Comparison of ENCODE assay signal across 8 mouse cellular contexts in genomic region chr4:97757207-97757977, GRCm38 (mm10). TPM values are rescaled to one million over a fixed set of nuclear protein-coding genes. Genes with fewer than 3 reads are reported as not detected.
A peak's percentile ranks its signal among the peaks of the same experiment; 100 is the strongest.
DNase-seq lines count a peak whose midpoint lies in the region; ATAC-seq and TF ChIP-seq lines count a peak whose summit lies in the region.

No protein-coding gene starts in this region.

- ATAC-seq in forebrain, postnatal 0 days, result peak; percentile 76
- ATAC-seq in lung, embryonic 14.5 days (ENCODE audit: insufficient read depth), result peak; percentile 89
- peak; percentile 22; the same call in 1 of the 2 replicates for ATAC-seq in neutrophil, adult 5-6 weeks (ENCODE audit: extremely low read depth, insufficient number of reproducible peaks, low FRiP score, poor library complexity, severe bottlenecking)

- H3K9ac ChIP-seq in forebrain, postnatal 0 days, result peak overlapping the region; percentile 79
- peak overlapping the region; percentile 71 for H3K9ac ChIP-seq in lung, embryonic 14.5 days

- DNase-seq in NIH3T3 (ENCODE audit: low read depth), result peak; percentile 68
- peak; percentile 79 to 86 for DNase-seq in cerebellum, adult 2 months
- DNase-seq in forebrain, postnatal 0 days, result peak; percentile 82
- peak; percentile 54 for DNase-seq in heart, postnatal 25 days (ENCODE audit: low spot score)
- DNase-seq in kidney, postnatal 4 days, result peak; percentile 82 to 89
- DNase-seq in lung, embryonic 14.5 days, result peak; percentile 85
- peak; percentile 67 to 74 for DNase-seq in urinary bladder, postnatal 4 days (ENCODE audit: low spot score in 2 of 2)

- no peaks in the 10 kb centered on the region for H3K27me3 ChIP-seq in cerebellum, adult 2 months (ENCODE audit: control insufficient read depth, insufficient read depth, low read length)
- H3K27me3 ChIP-seq in forebrain, postnatal 0 days (ENCODE audit: insufficient read depth, low read length), result 0 out of 2 replicates have a peak, but pooled peaks cover 3% of the 10 kb centered on the region
- no peaks in the 10 kb centered on the region for H3K27me3 ChIP-seq in lung, embryonic 14.5 days (ENCODE audit: insufficient read depth, low read length)

- TF ChIP-seq CTCF in cerebellum, adult 2 months (IDR thresholded peaks at IDR 0.05; ENCODE audit: borderline replicate concordance, insufficient read depth, low read depth, low read length), result no peak
- TF ChIP-seq CTCF in forebrain, postnatal 0 days (IDR thresholded peaks at IDR 0.05; ENCODE audit: low read depth), result peak; percentile 1; the same call in 1 of the 2 replicates
- TF ChIP-seq CTCF in lung, embryonic 14.5 days (IDR thresholded peaks at IDR 0.05; ENCODE audit: low read depth), result no peak

- peak overlapping the region; percentile 92 for H3K4me3 ChIP-seq in cerebellum, adult 2 months (replicated peaks; ENCODE audit: insufficient read depth, low read depth, low read length)
- peak overlapping the region; percentile 68 for H3K4me3 ChIP-seq in forebrain, postnatal 0 days (ENCODE audit: low read depth, low read length)
- H3K4me3 ChIP-seq in lung, embryonic 14.5 days (ENCODE audit: low read depth, low read length), result peak overlapping the region; percentile 49

- H3K9me3 ChIP-seq in forebrain, postnatal 0 days (ENCODE audit: low read length), result no peaks in the 10 kb centered on the region
- H3K9me3 ChIP-seq in lung, embryonic 14.5 days (ENCODE audit: low read depth, low read length), result no peaks in the 10 kb centered on the region

- H3K4me1 ChIP-seq in cerebellum, adult 2 months (ENCODE audit: control insufficient read depth, insufficient read depth, low read length), result no peaks in the 10 kb centered on the region
- H3K4me1 ChIP-seq in forebrain, postnatal 0 days (ENCODE audit: insufficient read depth), result no peaks in the 10 kb centered on the region
- no peaks in the 10 kb centered on the region for H3K4me1 ChIP-seq in lung, embryonic 14.5 days (ENCODE audit: insufficient read depth)

- under 1% methylated on average over 36 of the region's 38 CpGs for WGBS in cerebellum, adult 2 months
- WGBS in forebrain, postnatal 0 days, result under 1% methylated on average over 38 of the region's 38 CpGs
- WGBS in lung, embryonic 14.5 days, result 1% methylated on average over 38 of the region's 38 CpGs

- peak overlapping the region; percentile 90 for H3K27ac ChIP-seq in cerebellum, adult 2 months (ENCODE audit: insufficient read depth, low read length)
- peak overlapping the region; percentile 86 for H3K27ac ChIP-seq in forebrain, postnatal 0 days (ENCODE audit: low read depth, low read length)
- peak overlapping the region; percentile 80 for H3K27ac ChIP-seq in lung, embryonic 14.5 days (ENCODE audit: low read depth)

- TF ChIP-seq POLR2A in cerebellum, adult 2 months (IDR thresholded peaks at IDR 0.05; ENCODE audit: borderline replicate concordance, insufficient read depth, low read length), result peak; percentile 65; the same call in 1 of the 2 replicates

- peak overlapping the region; percentile 76 for H3K4me2 ChIP-seq in forebrain, postnatal 0 days (ENCODE audit: low read depth)
- peak overlapping the region; percentile 73 for H3K4me2 ChIP-seq in lung, embryonic 14.5 days

- no peaks in the 10 kb centered on the region for H3K36me3 ChIP-seq in forebrain, postnatal 0 days (ENCODE audit: insufficient read depth)
- H3K36me3 ChIP-seq in lung, embryonic 14.5 days (ENCODE audit: insufficient read depth), result no peaks in the 10 kb centered on the region

- intact Hi-C loops in heart, postnatal 25 days (cut with DNase I), result loop anchor here (5.0 kb wide), 1 partner anchor 445 kb away; no protein-coding TSS in a partner anchor

RNA-seq across cellular contexts. Expression of gene Nfia, which starts 15.1 kb away (rescaled TPM):
- 41.2 and 55.0 TPM in 2 replicates for polyA plus RNA-seq in cerebellum, adult 2 months (2012; rRNA removed)
- total RNA-seq in forebrain, postnatal 0 days (2014; rRNA removed), result 44.1 and 51.2 TPM in 2 replicates
- 38.2 and 57.5 TPM in 2 replicates for polyA plus RNA-seq in forebrain, postnatal 0 days (2015; fragmentation: Nextera tagmentation; extraction: Ambion mirVana)
- total RNA-seq in heart, postnatal 25 days (2021), result 100 to 1,000 TPM; 134 to 149 TPM
- polyA plus RNA-seq in lung, embryonic 14.5 days (2014; fragmentation: Nextera tagmentation; extraction: Ambion mirVana), result 48.2 and 53.5 TPM in 2 replicates
- 11.3 and 11.4 TPM in 2 replicates for total RNA-seq in neutrophil, adult 5-6 weeks (2017)

RNA-seq across cellular contexts. Expression of gene E130114P18Rik, which starts 20.5 kb away (rescaled TPM):
- 14.9 and 17.1 TPM in 2 replicates for polyA plus RNA-seq in cerebellum, adult 2 months (2012; rRNA removed)
- 12.9 and 15.2 TPM in 2 replicates for total RNA-seq in forebrain, postnatal 0 days (2014; rRNA removed)
- polyA plus RNA-seq in forebrain, postnatal 0 days (2015; fragmentation: Nextera tagmentation; extraction: Ambion mirVana), result 19.3 and 20.7 TPM in 2 replicates
- total RNA-seq in heart, postnatal 25 days (2021), result not detected
- 0.84 and 0.85 TPM in 2 replicates for polyA plus RNA-seq in lung, embryonic 14.5 days (2014; fragmentation: Nextera tagmentation; extraction: Ambion mirVana)
- total RNA-seq in neutrophil, adult 5-6 weeks (2017), result not detected in 2 replicates

Comparison
In these comparisons a context has a peak if more than half of its experiments do, and no peak if none do; other contexts are left out.
1. Peak in every context shown above with its lines: DNase-seq, ATAC-seq, H3K4me3 ChIP-seq and H3K27ac ChIP-seq.
2. ATAC-seq: peak in every context shown above with its lines; median percentile 89 in lung, embryonic 14.5 days; 76 in forebrain, postnatal 0 days; 22 in neutrophil, adult 5-6 weeks.
3. RNA of gene E130114P18Rik, which starts 20.5 kb away (total RNA-seq): 12.9 to 15.2 TPM in forebrain, postnatal 0 days; not detected in heart, postnatal 25 days and not detected in neutrophil, adult 5-6 weeks; every median in the first group is over 10 times any median in the second.